Mouse (Mus musculus) NIH3T3 (cell line): ENCODE measurements around the gene U2af1l4.

Source experiments
- DNase-seq: peaks from one replicate; pipeline ENCODE4 v3.0.0-alpha.2; 2012; ENCODE audit warnings: low read depth

The U2af1l4 gene

GRCm38 (mm10) chr7:30552102-30553020, 10.7 kb upstream of the U2af1l4 start, which contains the start of the genes Hspb6 and Proser3:
Hspb6 (plus strand) TSS chr7:30552178.
Proser3 (minus strand) TSS chr7:30552299.
- peak; percentile 100 for DNase-seq

- DNase-seq, result peak; percentile 78
Measured at GRCm38 (mm10) chr7:30553021-30553589, 10.0 kb upstream of the U2af1l4 start.

- DNase-seq, result no peak
Measured at GRCm38 (mm10) chr7:30553810-30554584, 9.1 kb upstream of the U2af1l4 start.

GRCm38 (mm10) chr7:30556894-30557536, 6.1 kb upstream of the U2af1l4 start:
- peak; percentile 52 for DNase-seq

GRCm38 (mm10) chr7:30557901-30558514, 5.1 kb upstream of the U2af1l4 start:
- DNase-seq, result no peak

DNA sequence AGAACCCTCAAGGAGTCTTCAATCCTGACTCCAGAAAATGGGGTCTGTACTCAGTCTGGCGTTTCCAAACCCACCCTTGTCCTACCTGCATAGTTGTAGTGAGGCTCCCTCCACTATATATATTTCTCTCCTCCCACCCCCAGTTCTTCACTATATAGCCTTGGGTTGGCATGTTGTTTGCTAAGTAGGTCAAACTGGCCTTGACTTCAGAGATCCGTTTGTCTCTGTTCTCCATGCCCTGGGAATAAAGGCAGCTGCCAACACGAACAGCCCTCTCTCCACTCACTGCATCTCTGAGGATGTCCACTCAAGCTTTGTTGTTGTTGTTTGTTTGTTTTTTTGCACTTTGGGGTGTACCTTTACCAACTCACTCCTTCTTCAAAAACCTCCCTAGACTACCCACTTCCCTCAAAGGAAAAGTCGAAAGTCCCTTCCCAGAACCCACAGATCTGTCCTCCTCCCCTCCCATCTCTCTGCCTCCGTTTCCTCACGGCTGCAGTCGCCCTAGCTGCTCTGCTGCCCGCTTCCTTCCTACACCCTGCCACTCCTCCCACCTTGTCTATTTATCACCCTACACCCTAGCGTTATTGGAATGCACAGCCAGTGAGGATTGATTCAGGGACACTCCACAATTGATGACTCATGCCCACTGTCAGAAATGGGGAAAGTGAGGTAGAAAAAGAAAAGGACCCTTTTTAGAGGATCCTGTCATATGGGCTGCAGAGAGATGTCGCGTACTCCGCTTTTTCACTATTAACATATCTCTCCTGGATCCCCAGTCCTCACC, 4.3 kb upstream of the U2af1l4 start:
- DNase-seq, result peak; percentile 34

GRCm38 (mm10) chr7:30559443-30559954, 3.6 kb upstream of the U2af1l4 start, which contains the start of gene Lin37:
Lin37 (minus strand) TSS chr7:30559838.
- DNase-seq, result peak; percentile 99

DNA sequence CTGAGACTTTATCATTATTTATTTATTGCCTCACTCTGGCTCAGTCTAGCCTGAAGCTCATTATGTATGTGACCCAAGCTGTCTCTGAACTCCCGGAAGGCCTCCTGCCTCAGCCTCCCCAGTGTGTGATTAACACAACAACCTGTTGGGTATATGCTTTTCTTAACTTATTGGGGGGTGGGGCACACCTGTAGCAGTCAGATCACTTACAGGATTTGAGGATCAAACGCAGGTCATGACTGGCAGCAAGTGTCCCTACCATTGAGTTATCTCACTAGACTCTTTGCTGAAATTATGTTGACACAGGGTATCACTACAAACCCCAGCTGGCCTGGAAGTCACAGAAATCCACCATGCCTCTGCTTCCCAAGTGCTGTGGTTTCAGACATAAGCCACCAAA, 2.8 kb upstream of the U2af1l4 start:
- no peak for DNase-seq

DNA sequence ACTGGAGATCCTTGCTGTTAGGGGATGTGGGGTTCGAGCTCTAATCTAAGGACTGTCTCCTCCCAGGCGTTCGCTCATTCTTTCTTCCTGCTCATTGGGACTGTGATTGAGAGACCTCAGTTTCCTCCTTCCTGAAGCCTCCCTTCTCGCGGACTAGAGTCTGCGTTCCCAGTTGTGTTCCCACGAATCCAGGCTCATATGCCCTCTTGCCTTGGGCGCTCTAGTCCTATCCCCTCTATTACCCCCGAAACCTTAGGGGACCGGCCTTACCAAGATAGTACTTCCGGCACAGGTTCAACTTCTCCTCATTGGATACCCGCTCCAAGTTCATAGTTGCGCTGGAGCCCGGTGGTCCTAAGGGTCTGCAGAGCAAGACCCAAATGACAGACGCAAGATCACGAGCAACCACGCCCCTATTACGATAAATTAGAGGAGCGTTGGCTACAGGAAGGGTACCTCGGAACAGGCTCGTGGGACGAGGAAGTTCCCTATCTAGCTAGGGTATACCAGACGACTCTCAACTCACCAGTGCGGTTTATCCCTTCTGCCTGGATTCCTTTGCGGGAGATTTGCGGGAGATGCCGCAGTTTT, 480 bp upstream of the U2af1l4 start:
- no peak for DNase-seq

- no peak for DNase-seq
Measured at GRCm38 (mm10) chr7:30563906-30564280, 792 bp downstream of the U2af1l4 start.

DNA sequence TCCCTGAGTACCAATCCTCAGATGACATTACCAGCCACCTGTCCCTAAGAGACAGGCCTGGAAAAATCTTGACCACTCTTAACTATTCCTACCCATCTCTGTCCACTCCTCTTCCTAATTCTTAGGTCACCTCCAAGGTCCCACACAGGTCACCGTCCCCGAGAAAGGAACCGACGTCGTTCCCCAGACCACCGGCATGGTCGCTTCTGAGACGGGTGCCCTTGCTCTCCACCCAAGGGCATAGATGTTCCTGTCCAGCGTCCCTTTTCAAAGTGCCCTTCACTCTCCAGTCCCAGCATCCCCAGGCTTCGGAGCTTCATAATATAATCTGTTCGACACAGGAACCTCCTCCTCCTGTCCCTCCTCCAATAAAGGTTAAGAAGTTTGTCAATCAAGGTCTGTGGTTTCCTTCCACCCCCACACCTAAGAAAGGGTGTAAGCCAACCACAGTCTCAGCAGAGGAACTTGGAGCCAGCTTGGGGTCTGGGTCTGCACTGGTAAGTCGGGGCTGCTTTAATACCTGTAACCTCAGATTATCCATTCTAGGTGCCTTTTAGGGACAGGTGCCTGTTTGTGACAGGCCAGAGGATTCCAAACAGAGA, 2.0 kb downstream of the U2af1l4 start, which contains the start of gene Igflr1:
Gene Igflr1, plus strand, starts transcription at position 458 of the 602 bp plus-strand sequence.
- no peak for DNase-seq

- no peak for DNase-seq
Measured at GRCm38 (mm10) chr7:30566033-30566432, 2.9 kb downstream of the U2af1l4 start.

DNA sequence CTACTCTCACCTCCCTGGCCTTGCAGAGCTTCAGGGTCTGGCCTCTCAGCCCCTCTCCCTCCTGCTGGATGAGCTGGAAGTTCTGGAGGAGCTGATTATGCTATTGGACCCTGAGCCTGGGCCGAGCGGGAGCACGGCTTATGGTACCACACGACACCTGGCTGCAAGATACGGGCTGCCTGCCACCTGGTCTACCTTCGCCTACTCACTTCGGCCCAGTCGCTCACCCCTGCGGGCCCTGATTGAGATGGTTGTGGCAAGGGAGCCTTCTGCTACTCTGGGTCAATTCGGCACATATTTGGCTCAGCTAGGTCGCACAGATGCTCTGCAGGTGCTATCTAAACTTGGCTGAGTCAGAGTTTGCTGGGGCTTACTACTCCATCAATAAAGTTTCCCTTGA, 4.5 kb downstream of the U2af1l4 start:
- DNase-seq, result no peak

GRCm38 (mm10) chr7:30572389-30572788, 9.3 kb downstream of the U2af1l4 start:
- no peak for DNase-seq

DNA sequence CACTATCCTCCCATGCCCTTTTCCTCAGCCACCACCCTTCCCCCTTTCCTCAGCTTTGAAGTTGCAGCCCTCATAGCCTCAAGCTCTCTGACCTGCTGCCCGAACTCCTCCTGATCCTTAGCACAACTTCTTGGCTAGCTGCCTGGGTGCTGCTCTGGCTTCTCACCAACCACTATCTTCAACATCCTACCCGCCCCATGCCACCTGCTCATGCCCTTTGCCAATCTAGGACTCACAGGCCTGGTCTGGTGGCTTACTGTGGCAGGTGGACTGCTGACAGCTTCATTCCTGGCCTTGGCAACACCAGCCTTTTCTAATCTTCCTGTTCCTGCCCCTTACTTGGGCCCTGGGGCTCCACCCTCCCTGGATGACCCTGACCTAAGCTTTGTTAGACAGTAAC, 9.9 kb downstream of the U2af1l4 start:
- no peak for DNase-seq

- no peak for DNase-seq
Measured at GRCm38 (mm10) chr7:30579950-30580349, 16.8 kb downstream of the U2af1l4 start.

DNA sequence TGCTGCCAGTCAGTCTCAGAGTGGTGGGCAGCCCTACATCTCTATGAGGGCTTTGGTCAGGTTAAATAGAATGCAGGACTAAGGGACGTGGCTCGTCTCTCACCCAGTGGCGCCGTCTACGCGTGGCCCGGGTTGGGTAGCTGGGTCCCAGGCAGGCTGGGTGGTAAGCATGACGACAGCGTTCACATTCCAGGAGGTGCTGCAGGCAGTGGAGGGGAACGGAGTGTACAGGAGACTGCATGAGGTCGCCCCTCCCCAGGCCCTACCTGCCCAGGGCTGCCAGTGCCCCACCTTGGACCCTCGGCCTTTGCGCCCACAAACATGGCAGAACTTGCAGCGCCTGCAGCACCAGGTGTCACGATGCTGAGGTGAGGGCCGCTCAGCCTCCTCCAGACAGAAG, 18.4 kb downstream of the U2af1l4 start:
- DNase-seq, result no peak

DNA sequence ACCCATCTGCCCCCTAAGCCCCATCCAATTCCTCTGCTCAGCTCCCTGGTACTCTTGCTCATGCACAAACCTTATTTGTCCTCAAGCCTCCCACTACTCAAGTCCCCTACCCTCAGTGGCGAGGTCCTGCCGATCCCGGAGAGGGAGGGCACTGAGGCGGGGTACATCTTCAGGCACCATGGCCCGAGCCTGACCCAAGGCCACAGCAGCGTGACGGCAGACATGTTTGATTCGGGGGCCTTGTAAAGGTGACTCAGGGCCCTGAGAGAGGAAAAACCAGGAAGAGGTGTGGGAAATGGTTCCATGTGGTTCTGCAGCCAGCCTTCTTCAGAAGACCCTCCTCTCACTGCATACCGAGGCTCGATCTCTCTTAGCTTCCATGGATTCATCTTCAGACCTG, 21.2 kb downstream of the U2af1l4 start:
- no peak for DNase-seq

- DNase-seq, result no peak
Measured at GRCm38 (mm10) chr7:30585170-30585569, 22.1 kb downstream of the U2af1l4 start.
